Mouse (Mus musculus) spleen, adult 12 weeks (tissue): Measurements from ENCODE around the gene Omd.

Experiments
- DNase-seq: peaks from one replicate; pipeline ENCODE4 v3.0.0; 2022; ENCODE audit warnings: low spot score

Omd gene

GRCm38 (mm10) chr13:49608589-49609322, 26.5 kb downstream of the Omd start:
- DNase-seq = no peak

- DNase-seq = no peak
These were observed 34.8 kb downstream of the Omd start for GRCm38 (mm10) chr13:49617021-49617420.

GRCm38 (mm10) chr13:49618365-49618764, 36.1 kb downstream of the Omd start:
- no peak for DNase-seq

- no peak for DNase-seq
These were observed 41.0 kb downstream of the Omd start for GRCm38 (mm10) chr13:49623216-49623615.

GRCm38 (mm10) chr13:49628167-49628566, 45.9 kb downstream of the Omd start:
- no peak for DNase-seq

GRCm38 (mm10) chr13:49629076-49629475, 46.8 kb downstream of the Omd start:
- DNase-seq = no peak

GRCm38 (mm10) chr13:49639965-49640364, 57.7 kb downstream of the Omd start:
- no peak for DNase-seq
